Mouse (Mus musculus) liver, embryonic 14.5 days (tissue): Measurements from ENCODE around the gene Ocln. TPM values are rescaled to one million over a fixed set of nuclear protein-coding genes. Genes with fewer than 3 reads are reported as not detected.
A peak's percentile ranks its signal among the peaks of the same experiment; 100 is the strongest.

ENCODE experiments used
- ATAC-seq: fragments of 200-750 bp; cut with Nextera tagmentation; 2 replicates; pipeline ENCODE4 v1.8.0; 2017; ENCODE audit warnings: moderate number of reproducible peaks, mild to moderate bottlenecking, moderate library complexity; ENCODE audit not compliant: insufficient read depth
- DNase-seq, 3 experiments: peaks; one replicate each; pipeline ENCODE4 v3.0.0-alpha.2; 2012 to 2013; ENCODE audit warnings: low read depth in 3 of 3, low spot score in 3 of 3
- H3K27ac ChIP-seq: fragments of 300-500 bp; sonication (generic); 2 replicates; pipeline ENCODE4 v1.5.1; 2014; ENCODE audit warnings: moderate library complexity, mild to moderate bottlenecking, control low read depth, inconsistent platforms
- H3K27me3 ChIP-seq: fragments of 300-500 bp; sonication (generic); 2 replicates; pipeline ENCODE4 v1.6.1; 2014; ENCODE audit warnings: mild to moderate bottlenecking, low read length, moderate library complexity; ENCODE audit not compliant: control insufficient read depth, insufficient read depth
- H3K36me3 ChIP-seq: fragments of 300-500 bp; sonication (generic); replicated peaks from 2 replicates; pipeline ENCODE4 v1.6.1; 2014; ENCODE audit warnings: low read depth; ENCODE audit not compliant: control insufficient read depth, insufficient read depth
- H3K4me1 ChIP-seq, 2 experiments: fragments of 200-500 bp in 1 of 2; fragments of 300-500 bp in 1 of 2; sonication (generic) in 1 of 2; replicated peaks; 2 replicates each; pipeline ENCODE4 v1.6.1; 2012 to 2014; ENCODE audit warnings: antibody characterized with exemption in 1 of 2, inconsistent platforms in 1 of 2, low read length in 1 of 2; ENCODE audit not compliant: control insufficient read depth in 2 of 2, insufficient read depth in 2 of 2
- H3K4me2 ChIP-seq: fragments of 300-500 bp; sonication (generic); 2 replicates; pipeline ENCODE4 v1.6.1; 2014; ENCODE audit warnings: low read depth, mild to moderate bottlenecking, control low read depth, moderate library complexity
- H3K4me3 ChIP-seq, 2 experiments: fragments of 200-500 bp in 1 of 2; fragments of 300-500 bp in 1 of 2; sonication (generic) in 1 of 2; 2 replicates each; pipeline ENCODE4 v1.5.1; 2012 to 2014; ENCODE audit warnings: low read depth in 2 of 2, low read length in 2 of 2, mild to moderate bottlenecking in 2 of 2, control low read depth in 1 of 2, inconsistent platforms in 1 of 2, moderate library complexity in 1 of 2; ENCODE audit not compliant: insufficient read depth in 1 of 2
- H3K9ac ChIP-seq: fragments of 300-500 bp; sonication (generic); replicated peaks from 2 replicates; pipeline ENCODE4 v1.6.1; 2014; ENCODE audit warnings: mild to moderate bottlenecking, control low read depth, moderate library complexity
- H3K9me3 ChIP-seq: fragments of 300-500 bp; sonication (generic); 2 replicates; pipeline ENCODE4 v1.6.1; 2016; ENCODE audit warnings: low read length, mixed read lengths; ENCODE audit not compliant: control insufficient read depth
- CTCF ChIP-seq: IDR thresholded peaks from 2 replicates; pipeline ENCODE4 v1.5.1; 2016; ENCODE audit warnings: antibody characterized with exemption, low read depth, control low read depth
- EP300 ChIP-seq: IDR thresholded peaks from 2 replicates; pipeline ENCODE4 v1.6.1; 2016; ENCODE audit warnings: antibody characterized with exemption, low read depth
- WGBS: fragments of 180-500 bp; shearing (Covaris S2); extraction: QIAGEN DNeasy Blood & Tissue Kit; methylation state at CpG from one replicate; pipeline ENCODE4 v1.1.7; 2014; ENCODE audit not compliant: insufficient replicate concordance; 5-methylcytosine and 5-hydroxymethylcytosine counted together
- polyA plus RNA-seq, 2 experiments: library from polyadenylated mRNA; depleted of rRNA in 1 of 2; stranded (reverse) in 1 of 2; unstranded in 1 of 2; fragments of >200 nt; fragmentation: Nextera tagmentation in 1 of 2; extraction: Ambion mirVana in 1 of 2; gene quantifications; 2 replicates each; pipeline versions ENCODE4 v1.2.1 to v1.2.3; 2012 to 2014

Gene Ocln
- polyA plus RNA-seq, 2 experiments, result 2.4 to 4.8 TPM

- ATAC-seq, result no peak
These were observed 5.2 kb downstream of the Ocln start for GRCm38 (mm10) chr13:100547269-100547668.

GRCm38 (mm10) chr13:100545510-100545909 lies 7.0 kb downstream of the Ocln start:
- Histone ChIP-seq H3K9ac (no peak overlapping the region), H3K4me2 (no peak overlapping the region), H3K9me3 (no peaks in the 10 kb centered on the region), H3K4me3 (no peak overlapping the region), H3K4me1 (peaks cover 0 to 6% of the 10 kb centered on the region in 2 experiments; a peak in 1 of 4 replicates), H3K27ac (no peak overlapping the region), H3K36me3 (no peaks in the 10 kb centered on the region), H3K27me3 (peaks cover 7% of the 10 kb centered on the region)
- TF ChIP-seq CTCF (no peak), EP300 (no peak)
- no peak for ATAC-seq
- 59% methylated on average over 3 of the region's 3 CpGs for WGBS
- no peak for DNase-seq

More at GRCm38 (mm10) chr13:100547269-100547668, 5.2 kb downstream of the Ocln start:
- Histone ChIP-seq H3K9ac (no peak overlapping the region), H3K27me3 (peaks cover 24% of the 10 kb centered on the region), H3K4me2 (no peak overlapping the region), H3K4me3 (no peak overlapping the region), H3K9me3 (no peaks in the 10 kb centered on the region), H3K27ac (no peak overlapping the region), H3K4me1 (peaks cover 0 to 6% of the 10 kb centered on the region in 2 experiments; a peak in 1 of 4 replicates), H3K36me3 (no peaks in the 10 kb centered on the region)
- no peak for TF ChIP-seq CTCF
- 57% methylated on average over 5 of the region's 5 CpGs for WGBS
- no peak for DNase-seq

- no peak for TF ChIP-seq EP300
- TF ChIP-seq CTCF, result no peak
- Histone ChIP-seq H3K36me3 (no peaks in the 10 kb centered on the region), H3K4me1 (peaks cover 0 to 6% of the 10 kb centered on the region in 2 experiments; a peak in 1 of 4 replicates), H3K9me3 (no peaks in the 10 kb centered on the region), H3K4me3 (no peak overlapping the region), H3K27me3 (no peaks in the 10 kb centered on the region), H3K9ac (no peak overlapping the region), H3K4me2 (no peak overlapping the region), H3K27ac (no peak overlapping the region)
- ATAC-seq, result peak; percentile 50; the same call in 1 of the 2 replicates
- 33% methylated on average over 4 of the region's 4 CpGs for WGBS
- peak in 1 of 3 experiments; percentile 7 for DNase-seq
These were observed 8.3 kb downstream of the Ocln start for GRCm38 (mm10) chr13:100544220-100544662.

- DNase-seq (no peak), ATAC-seq (no peak)
- Histone ChIP-seq H3K4me1 (peaks cover 0 to 6% of the 10 kb centered on the region in 2 experiments; a peak in 1 of 4 replicates), H3K36me3 (no peaks in the 10 kb centered on the region), H3K9ac (no peak overlapping the region), H3K9me3 (no peaks in the 10 kb centered on the region), H3K4me3 (no peak overlapping the region), H3K27me3 (no peaks in the 10 kb centered on the region), H3K27ac (no peak overlapping the region), H3K4me2 (no peak overlapping the region)
- WGBS, result 59% methylated on average over 10 of the region's 10 CpGs
- no peak for TF ChIP-seq CTCF
- no peak for TF ChIP-seq EP300
These were observed 9.3 kb downstream of the Ocln start for GRCm38 (mm10) chr13:100543011-100543767.

GRCm38 (mm10) chr13:100536149-100536548 lies 16.4 kb downstream of the Ocln start:
- 49% methylated on average over 3 of the region's 3 CpGs for WGBS
- no peak overlapping the region for H3K9ac ChIP-seq
- H3K4me2 ChIP-seq, result no peak overlapping the region
- no peaks in the 10 kb centered on the region for H3K36me3 ChIP-seq
- ATAC-seq (no peak), DNase-seq (no peak)
- H3K9me3 ChIP-seq, result no peaks in the 10 kb centered on the region
- no peaks in the 10 kb centered on the region for H3K4me1 ChIP-seq
- H3K4me3 ChIP-seq, result no peak overlapping the region
- no peaks in the 10 kb centered on the region for H3K27me3 ChIP-seq
- TF ChIP-seq EP300, result no peak
- TF ChIP-seq CTCF, result no peak
- H3K27ac ChIP-seq, result no peak overlapping the region
